Mouse (Mus musculus): Measurements from ENCODE around the gene Adssl1. TPM values are rescaled to one million over a fixed set of nuclear protein-coding genes. Genes with fewer than 3 reads are reported as not detected.

The Adssl1 gene
- total and polyA plus RNA-seq, 3 experiments: 10.2 to 29.4 (median 10.7) TPM

GRCm38 (mm10) chr12:112588426-112589256 is 31.2 kb upstream of the Adssl1 start, which contains the start of gene Inf2 (continued):
- peak; percentile 93 for TF ChIP-seq ETS1 (conservative IDR thresholded peaks at IDR 0.05; ENCODE audit: low read depth, low read length)
- TF ChIP-seq UBTF (IDR thresholded peaks at IDR 0.05; ENCODE audit: low read depth, low read length): peak; percentile 42; the same call in 1 of the 2 replicates
- TF ChIP-seq MAFK (IDR thresholded peaks at IDR 0.05; ENCODE audit: insufficient replicate concordance, low read length): no peak
- TF ChIP-seq GABPA (IDR thresholded peaks at IDR 0.05; ENCODE audit: insufficient replicate concordance, low read depth, low read length): no peak
- TF ChIP-seq USF1 (IDR thresholded peaks at IDR 0.05; ENCODE audit: low read depth, low read length): peak; percentile 80
- no peak for TF ChIP-seq SMC3 (IDR thresholded peaks at IDR 0.05; ENCODE audit: low read depth, low read length)
- peak; percentile 65; the same call in 1 of the 2 replicates for TF ChIP-seq MAZ (IDR thresholded peaks at IDR 0.05; ENCODE audit: low read depth, low read length)
- TF ChIP-seq NELFE (IDR thresholded peaks at IDR 0.05; ENCODE audit: low read depth, low read length): peak; percentile 63
- no peak for TF ChIP-seq RCOR1 (conservative IDR thresholded peaks at IDR 0.05; ENCODE audit: low read depth, low read length)
- peak; percentile 100 for TF ChIP-seq BHLHE40 (IDR thresholded peaks at IDR 0.05; ENCODE audit: low read depth, low read length)
- no peak for TF ChIP-seq NRF1 (IDR thresholded peaks at IDR 0.05; ENCODE audit: low read depth, low read length)
- no peak for TF ChIP-seq JUN (IDR thresholded peaks at IDR 0.05; ENCODE audit: insufficient read depth, low read depth, low read length)
- TF ChIP-seq CTCF (conservative IDR thresholded peaks at IDR 0.05 in 1 of 2, IDR thresholded peaks at IDR 0.05 in 1 of 2; ENCODE audit: low read depth in 2 of 2, low read length in 2 of 2): no peak
- peak; percentile 86 for TF ChIP-seq POLR2A (IDR thresholded peaks at IDR 0.05; ENCODE audit: low read depth, low read length)
- no peak; the same call in 1 of the 2 replicates for TF ChIP-seq MYC (IDR thresholded peaks at IDR 0.05; ENCODE audit: low read depth, low read length)

GRCm38 (mm10) chr12:112589491-112590191 is 30.2 kb upstream of the Adssl1 start:
- H3K4me2 ChIP-seq (ENCODE audit: insufficient read depth, low read depth, poor library complexity, severe bottlenecking): peak overlapping the region; percentile 80
- H3K4me3 ChIP-seq (replicated peaks in 1 of 3; ENCODE audit: low read depth in 2 of 3, low read length in 2 of 3, poor library complexity in 1 of 3): peak overlapping the region; percentile 82 to 91 (median 83)
- dilution Hi-C loops (cut with MboI; ENCODE audit: extremely low pct_ligation_motif_present, extremely low pct_unique_long_range_greater_than_20kb, low sequenced_read_pairs): no loop called here
- TF ChIP-seq CHD2 (IDR thresholded peaks at IDR 0.05; ENCODE audit: low read length) (no peak), TCF12 (IDR thresholded peaks at IDR 0.05; ENCODE audit: low read depth, low read length) (no peak), POLR2A (IDR thresholded peaks at IDR 0.05; ENCODE audit: low read depth, low read length) (no peak), ZNF384 (IDR thresholded peaks at IDR 0.05; ENCODE audit: low read depth, low read length) (peak; percentile 48; the same call in 1 of the 2 replicates)
- peaks cover 67 to 68% of the 10 kb centered on the region in 2 experiments for H3K4me1 ChIP-seq (ENCODE audit: control insufficient read depth in 1 of 2, insufficient read depth in 2 of 2)
- no peaks in the 10 kb centered on the region for H3K27me3 ChIP-seq (replicated peaks)
- peaks cover 47% of the 10 kb centered on the region for H3K79me2 ChIP-seq (replicated peaks; ENCODE audit: control insufficient read depth, extremely low read depth, insufficient read depth, poor library complexity, severe bottlenecking)
- peak overlapping the region; percentile 60; the same call in 1 of the 2 replicates for H3K27ac ChIP-seq (ENCODE audit: insufficient read depth, low read depth)
- in situ Hi-C loops (cut with MboI; ENCODE audit: low pct_ligation_motif_present, low pct_unique_long_range_greater_than_20kb, low sequenced_read_pairs): no loop called here
- H3K36me3 ChIP-seq (replicated peaks in 1 of 2; ENCODE audit: control insufficient read depth in 1 of 2, insufficient read depth in 1 of 2, low read length in 1 of 2): peaks cover 0 to 45% of the 10 kb centered on the region in 2 experiments
- peak overlapping the region; percentile 59 for H3K9ac ChIP-seq (ENCODE audit: insufficient read depth, low read depth)
- no peaks in the 10 kb centered on the region for H3K9me3 ChIP-seq (replicated peaks; ENCODE audit: low read length)
- no peak for DNase-seq (ENCODE audit: extremely low read depth)
